Mouse (Mus musculus): ENCODE measurements around the gene Rnf149. TPM values are rescaled to one million over a fixed set of nuclear protein-coding genes. Genes with fewer than 3 reads are reported as not detected.
A peak's percentile ranks its signal among the peaks of the same experiment; 100 is the strongest.

Rnf149 gene
- polyA plus RNA-seq, 2 experiments, result 27.0 to 29.3 TPM

GRCm38 (mm10) chr1:39531036-39531435 is 46.2 kb downstream of the Rnf149 start:
- DNase-seq (ENCODE audit: low spot score) (no peak), ATAC-seq (ENCODE audit: low FRiP score, low read depth) (no peak)
- Histone ChIP-seq H3K4me1 (ENCODE audit: control insufficient read depth, insufficient read depth, low read length) (peaks cover 5% of the 10 kb centered on the region; the same call in 1 of the 2 replicates), H3K36me3 (ENCODE audit: control insufficient read depth, insufficient read depth, low read length) (no peaks in the 10 kb centered on the region), H3K27me3 (ENCODE audit: control insufficient read depth, insufficient read depth, low read length) (no peaks in the 10 kb centered on the region), H3K4me3 (replicated peaks; ENCODE audit: low read length) (no peak overlapping the region), H3K9me3 (ENCODE audit: control insufficient read depth, low read length) (no peaks in the 10 kb centered on the region), H3K4me2 (replicated peaks; ENCODE audit: low read depth, low read length, severe bottlenecking) (no peak overlapping the region), H3K9ac (ENCODE audit: low read depth, low read length, severe bottlenecking) (no peak overlapping the region), H3K27ac (replicated peaks; ENCODE audit: low read depth, low read length) (no peak overlapping the region)
- no peak for TF ChIP-seq POLR2A (IDR thresholded peaks at IDR 0.05; ENCODE audit: borderline replicate concordance, extremely low read depth, insufficient read depth, insufficient read length)
- 61% methylated on average over 4 of the region's 4 CpGs for WGBS

- no peak overlapping the region for H3K4me2 ChIP-seq (replicated peaks; ENCODE audit: low read depth, low read length, severe bottlenecking)
- peaks cover 5% of the 10 kb centered on the region; the same call in 1 of the 2 replicates for H3K4me1 ChIP-seq (ENCODE audit: control insufficient read depth, insufficient read depth, low read length)
- H3K9me3 ChIP-seq (ENCODE audit: control insufficient read depth, low read length), result no peaks in the 10 kb centered on the region
- no peak overlapping the region for H3K9ac ChIP-seq (ENCODE audit: low read depth, low read length, severe bottlenecking)
- no peak overlapping the region for H3K4me3 ChIP-seq (replicated peaks; ENCODE audit: low read length)
- no peak overlapping the region for H3K27ac ChIP-seq (replicated peaks; ENCODE audit: low read depth, low read length)
- ATAC-seq (ENCODE audit: low FRiP score, low read depth), result no peak
- no peaks in the 10 kb centered on the region for H3K27me3 ChIP-seq (ENCODE audit: control insufficient read depth, insufficient read depth, low read length)
- peak; percentile 74 for DNase-seq (ENCODE audit: low spot score)
- H3K36me3 ChIP-seq (ENCODE audit: control insufficient read depth, insufficient read depth, low read length), result no peaks in the 10 kb centered on the region
- no peak for TF ChIP-seq POLR2A (IDR thresholded peaks at IDR 0.05; ENCODE audit: borderline replicate concordance, extremely low read depth, insufficient read depth, insufficient read length)
- 40% methylated on average over 13 of the region's 13 CpGs for WGBS
These were observed 46.8 kb downstream of the Rnf149 start for GRCm38 (mm10) chr1:39530258-39530943.

GRCm38 (mm10) chr1:39528319-39528718 is 48.9 kb downstream of the Rnf149 start:
- 63% methylated on average over 6 of the region's 6 CpGs for WGBS
- TF ChIP-seq POLR2A (IDR thresholded peaks at IDR 0.05; ENCODE audit: borderline replicate concordance, extremely low read depth, insufficient read depth, insufficient read length), result no peak
- no peaks in the 10 kb centered on the region for H3K4me1 ChIP-seq (ENCODE audit: control insufficient read depth, insufficient read depth, low read length)
- no peak for ATAC-seq (ENCODE audit: low FRiP score, low read depth)
- H3K27me3 ChIP-seq (ENCODE audit: control insufficient read depth, insufficient read depth, low read length), result no peaks in the 10 kb centered on the region
- H3K4me2 ChIP-seq (replicated peaks; ENCODE audit: low read depth, low read length, severe bottlenecking), result no peak overlapping the region
- H3K9ac ChIP-seq (ENCODE audit: low read depth, low read length, severe bottlenecking), result no peak overlapping the region
- H3K27ac ChIP-seq (replicated peaks; ENCODE audit: low read depth, low read length), result no peak overlapping the region
- H3K36me3 ChIP-seq (ENCODE audit: control insufficient read depth, insufficient read depth, low read length), result no peaks in the 10 kb centered on the region
- H3K9me3 ChIP-seq (ENCODE audit: control insufficient read depth, low read length), result no peaks in the 10 kb centered on the region
- no peak overlapping the region for H3K4me3 ChIP-seq (replicated peaks; ENCODE audit: low read length)
- no peak for DNase-seq (ENCODE audit: low spot score)

- Histone ChIP-seq H3K27ac (replicated peaks; ENCODE audit: low read depth, low read length) (no peak overlapping the region), H3K36me3 (ENCODE audit: control insufficient read depth, insufficient read depth, low read length) (no peaks in the 10 kb centered on the region), H3K27me3 (ENCODE audit: control insufficient read depth, insufficient read depth, low read length) (no peaks in the 10 kb centered on the region), H3K4me2 (replicated peaks; ENCODE audit: low read depth, low read length, severe bottlenecking) (no peak overlapping the region), H3K4me1 (ENCODE audit: control insufficient read depth, insufficient read depth, low read length) (no peaks in the 10 kb centered on the region), H3K9me3 (ENCODE audit: control insufficient read depth, low read length) (no peaks in the 10 kb centered on the region), H3K9ac (ENCODE audit: low read depth, low read length, severe bottlenecking) (no peak overlapping the region), H3K4me3 (replicated peaks; ENCODE audit: low read length) (no peak overlapping the region)
- WGBS, result 12% methylated on average over 7 of the region's 7 CpGs
- peak; percentile 79 for DNase-seq (ENCODE audit: low spot score)
- ATAC-seq (ENCODE audit: low FRiP score, low read depth), result no peak
- TF ChIP-seq POLR2A (IDR thresholded peaks at IDR 0.05; ENCODE audit: borderline replicate concordance, extremely low read depth, insufficient read depth, insufficient read length), result no peak
These were observed 49.8 kb downstream of the Rnf149 start for GRCm38 (mm10) chr1:39527432-39527831.

- DNase-seq (ENCODE audit: low spot score) (no peak), ATAC-seq (ENCODE audit: low FRiP score, low read depth) (no peak)
- Histone ChIP-seq H3K36me3 (ENCODE audit: control insufficient read depth, insufficient read depth, low read length) (no peaks in the 10 kb centered on the region), H3K4me1 (ENCODE audit: control insufficient read depth, insufficient read depth, low read length) (no peaks in the 10 kb centered on the region), H3K27me3 (ENCODE audit: control insufficient read depth, insufficient read depth, low read length) (no peaks in the 10 kb centered on the region), H3K4me3 (replicated peaks; ENCODE audit: low read length) (no peak overlapping the region), H3K27ac (replicated peaks; ENCODE audit: low read depth, low read length) (no peak overlapping the region), H3K9me3 (ENCODE audit: control insufficient read depth, low read length) (no peaks in the 10 kb centered on the region), H3K9ac (ENCODE audit: low read depth, low read length, severe bottlenecking) (no peak overlapping the region), H3K4me2 (replicated peaks; ENCODE audit: low read depth, low read length, severe bottlenecking) (no peak overlapping the region)
- TF ChIP-seq POLR2A (IDR thresholded peaks at IDR 0.05; ENCODE audit: borderline replicate concordance, extremely low read depth, insufficient read depth, insufficient read length), result no peak
- WGBS, result 83% methylated on average over 9 of the region's 9 CpGs
These were observed 50.6 kb downstream of the Rnf149 start for GRCm38 (mm10) chr1:39526371-39527167.
